Mouse (Mus musculus): ENCODE measurements at regions not wholly inside any gene's neighbourhood (a gene's known extent, or its start where the extent isn't known, plus 50 kb on each side); places are given as distances from the start of the nearest gene placed in this dataset.
"Not testable (repeated sequence)": the region's sequence is repeated elsewhere in the genome, so short reads cannot be mapped to it uniquely, and the experiment has no call there.

DNA sequence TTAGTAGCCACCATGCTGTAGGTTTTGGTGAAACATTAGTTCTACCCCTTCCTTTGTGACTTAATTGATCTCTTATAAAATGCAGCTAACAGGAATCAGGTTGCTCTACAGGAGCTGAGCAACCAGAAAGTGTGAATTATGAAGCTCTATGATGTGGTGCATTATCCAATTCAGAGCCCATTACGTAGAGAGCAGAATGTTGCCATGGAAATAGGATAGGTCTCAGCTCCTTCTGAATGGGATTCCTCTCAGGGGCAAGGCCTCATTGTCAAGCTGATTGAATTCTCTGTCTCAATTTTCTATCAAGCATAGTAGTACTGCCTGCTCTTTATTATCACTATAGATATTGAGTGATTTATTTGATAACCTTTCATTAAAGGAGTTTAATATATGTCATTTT, 185.6 kb upstream of the Klf6 start:
- no peaks in the 10 kb centered on the region for H3K4me1 ChIP-seq (ENCODE audit: control insufficient read depth, insufficient read depth, low read length)
- no peak for TF ChIP-seq CTCF (IDR thresholded peaks at IDR 0.05; ENCODE audit: extremely low read depth, insufficient read depth, low read length)
- no peak for TF ChIP-seq POLR2A (IDR thresholded peaks at IDR 0.05; ENCODE audit: extremely low read depth, insufficient read depth, low read length)
- H3K4me3 ChIP-seq (ENCODE audit: insufficient read depth, low read length) = no peak overlapping the region
- no peak overlapping the region for H3K27ac ChIP-seq (ENCODE audit: insufficient read depth, low read length)

DNA sequence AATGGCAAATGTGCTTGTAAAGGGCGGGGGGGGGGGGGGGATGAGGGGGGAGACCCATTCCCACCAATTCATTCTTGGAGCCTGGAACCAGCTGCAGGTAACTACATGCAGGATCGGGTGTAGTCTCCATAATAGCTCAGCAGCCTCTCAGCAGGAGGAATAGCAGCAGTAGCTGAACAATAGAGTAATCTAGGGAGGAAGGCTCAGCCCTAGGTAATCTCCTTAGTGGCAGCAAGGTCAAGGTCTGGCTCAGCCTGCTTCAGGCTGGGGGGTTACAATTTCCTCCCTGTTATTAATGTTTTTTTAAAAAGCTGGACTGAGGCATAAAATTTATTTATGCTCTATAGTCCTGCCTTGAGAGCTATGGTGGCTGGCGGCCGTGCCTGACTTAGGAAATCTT, 171.2 kb upstream of the Klf6 start:
- no peak for TF ChIP-seq CTCF (IDR thresholded peaks at IDR 0.05; ENCODE audit: extremely low read depth, insufficient read depth, low read length)
- TF ChIP-seq POLR2A (IDR thresholded peaks at IDR 0.05; ENCODE audit: extremely low read depth, insufficient read depth, low read length) = no peak
- Histone ChIP-seq H3K4me3 (ENCODE audit: insufficient read depth, low read length) (no peak overlapping the region), H3K4me1 (ENCODE audit: control insufficient read depth, insufficient read depth, low read length) (no peaks in the 10 kb centered on the region)

DNA sequence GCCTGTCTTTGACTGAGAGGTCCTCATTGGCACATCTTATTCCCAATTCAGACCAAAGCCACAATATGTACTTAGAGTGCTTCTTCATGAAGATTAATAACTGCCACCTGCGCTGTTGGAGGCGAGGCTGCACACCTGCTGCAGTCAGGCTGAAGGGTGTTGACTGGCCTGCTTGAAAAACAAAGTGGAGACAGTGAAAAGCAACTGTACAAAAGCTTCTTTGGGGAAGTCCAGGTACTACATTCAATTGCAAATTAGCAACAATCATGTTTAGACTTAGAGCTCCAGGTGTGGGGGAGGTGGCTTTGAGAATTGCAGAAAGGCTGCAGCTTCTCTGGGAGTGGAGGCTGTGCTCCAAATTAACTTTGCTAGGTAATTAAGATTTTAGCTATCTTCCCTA, 170.6 kb upstream of the Klf6 start:
- H3K4me1 ChIP-seq (ENCODE audit: control insufficient read depth, insufficient read depth, low read length); H3K4me3 ChIP-seq (ENCODE audit: insufficient read depth, low read length); H3K27ac ChIP-seq (ENCODE audit: insufficient read depth, low read length): not testable (repeated sequence)

More for the DNA sequence above, 171.2 kb upstream of the Klf6 start:
- no peak overlapping the region for H3K27ac ChIP-seq (ENCODE audit: insufficient read depth, low read length)

DNA sequence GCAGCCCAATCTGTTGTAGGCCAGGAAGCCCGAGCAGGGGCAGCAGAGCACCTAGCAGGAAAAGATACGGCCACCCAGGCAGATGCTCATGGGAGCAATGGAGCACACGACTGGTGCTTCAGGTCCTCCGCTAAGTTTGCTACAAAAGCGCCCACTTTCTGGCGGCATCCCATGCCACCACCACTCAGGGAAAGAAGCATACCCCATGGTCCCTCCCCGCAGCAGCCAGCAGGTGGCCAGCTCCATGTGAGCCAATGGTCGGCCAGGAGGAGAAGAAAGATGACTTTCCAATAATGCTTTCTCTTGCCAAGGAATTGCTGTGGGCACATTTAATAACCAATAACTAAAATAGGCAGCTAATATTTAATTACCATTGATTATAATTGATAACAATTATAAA, 166.7 kb upstream of the Klf6 start:
- H3K4me1 ChIP-seq (ENCODE audit: control insufficient read depth, insufficient read depth, low read length) = no peaks in the 10 kb centered on the region
- no peak overlapping the region for H3K4me3 ChIP-seq (ENCODE audit: insufficient read depth, low read length)
- H3K27ac ChIP-seq (ENCODE audit: insufficient read depth, low read length) = no peak overlapping the region
- TF ChIP-seq POLR2A (IDR thresholded peaks at IDR 0.05; ENCODE audit: extremely low read depth, insufficient read depth, low read length) = no peak
- no peak for TF ChIP-seq CTCF (IDR thresholded peaks at IDR 0.05; ENCODE audit: extremely low read depth, insufficient read depth, low read length)

DNA sequence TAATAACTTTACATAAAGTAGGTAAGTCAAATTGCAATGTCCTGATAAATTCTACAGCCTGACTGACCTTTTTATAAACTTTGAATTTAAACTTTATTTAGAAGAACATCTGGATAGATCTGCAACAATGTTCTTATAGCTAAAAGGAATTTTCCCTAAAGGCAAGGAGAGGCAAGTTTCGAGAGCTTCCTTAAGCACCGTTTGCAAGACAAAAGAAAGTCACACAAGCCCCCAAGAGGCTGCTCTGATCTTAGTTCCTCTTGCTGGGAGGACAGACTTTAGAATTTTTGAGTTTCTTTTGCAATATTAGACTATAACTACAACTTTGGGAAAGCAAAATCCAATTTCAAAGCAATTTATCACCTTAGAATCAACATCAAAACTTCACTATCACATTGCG, 165.7 kb upstream of the Klf6 start:
- H3K27ac ChIP-seq (ENCODE audit: insufficient read depth, low read length); H3K4me1 ChIP-seq (ENCODE audit: control insufficient read depth, insufficient read depth, low read length); H3K4me3 ChIP-seq (ENCODE audit: insufficient read depth, low read length): not testable (repeated sequence)

DNA sequence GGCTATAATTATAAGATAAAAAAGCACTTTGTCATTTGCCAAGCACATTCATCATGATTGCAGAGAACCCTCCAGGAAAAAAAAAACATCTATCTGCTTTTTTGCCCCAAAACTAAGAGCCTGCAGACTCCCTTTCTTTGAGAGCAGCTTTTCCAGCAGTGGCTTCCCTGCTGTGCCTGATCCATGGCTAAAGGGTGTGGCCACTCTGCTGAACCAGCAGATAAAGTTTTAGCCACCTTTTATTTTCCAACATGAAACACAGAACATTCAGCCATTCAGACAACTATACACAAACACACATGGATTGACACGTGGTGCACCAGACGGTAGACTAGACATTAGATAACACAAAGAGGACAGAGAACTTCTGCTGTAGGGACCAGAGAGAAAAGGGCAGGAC, 164.9 kb upstream of the Klf6 start:
- TF ChIP-seq CTCF (IDR thresholded peaks at IDR 0.05; ENCODE audit: extremely low read depth, insufficient read depth, low read length) (no peak), POLR2A (IDR thresholded peaks at IDR 0.05; ENCODE audit: extremely low read depth, insufficient read depth, low read length) (no peak)
- no peaks in the 10 kb centered on the region for H3K4me1 ChIP-seq (ENCODE audit: control insufficient read depth, insufficient read depth, low read length)
- no peak overlapping the region for H3K27ac ChIP-seq (ENCODE audit: insufficient read depth, low read length)
- H3K4me3 ChIP-seq (ENCODE audit: insufficient read depth, low read length) = no peak overlapping the region

DNA sequence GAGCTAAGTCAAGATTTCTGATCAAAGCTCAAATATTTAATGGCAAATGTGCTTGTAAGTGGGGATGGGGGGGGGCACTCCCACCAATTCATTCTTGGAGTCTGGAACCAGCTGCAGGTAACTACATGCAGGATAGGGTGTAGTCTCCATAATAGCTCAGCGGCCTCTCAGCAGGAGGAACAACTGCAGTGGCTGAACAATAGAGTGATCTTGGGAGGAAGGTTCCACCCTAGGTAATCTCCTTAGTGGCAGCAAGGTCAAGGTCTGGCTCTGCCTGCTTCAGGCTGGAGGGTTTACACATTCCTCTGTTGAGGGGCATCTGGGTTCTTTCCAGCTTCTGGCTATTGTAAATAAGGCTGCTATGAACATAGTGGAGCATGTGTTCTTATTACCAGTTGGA, 164.0 kb upstream of the Klf6 start:
- not testable (repeated sequence) for H3K4me1 ChIP-seq (ENCODE audit: control insufficient read depth, insufficient read depth, low read length); H3K27ac ChIP-seq (ENCODE audit: insufficient read depth, low read length); H3K4me3 ChIP-seq (ENCODE audit: insufficient read depth, low read length)

DNA sequence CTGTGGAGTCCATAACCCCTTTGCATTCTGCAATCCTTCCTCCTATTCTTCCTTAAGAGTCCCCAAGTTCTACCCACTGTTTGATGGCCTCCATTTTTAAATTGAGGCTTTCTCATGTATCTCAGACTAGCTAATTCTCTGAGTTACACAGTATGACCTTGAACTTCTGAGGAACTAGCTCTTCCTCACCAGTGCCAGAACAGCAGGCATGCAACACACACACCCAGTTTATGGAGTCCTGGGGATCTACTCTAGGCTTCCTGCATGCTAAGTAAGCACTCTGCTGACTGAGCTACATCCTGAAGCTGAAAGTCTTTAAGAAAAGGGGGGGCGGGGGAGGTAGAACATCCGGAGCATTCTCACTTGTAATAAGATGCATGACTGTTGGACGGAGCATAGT, 159.2 kb upstream of the Klf6 start:
- Histone ChIP-seq H3K4me3 (ENCODE audit: insufficient read depth, low read length) (no peak overlapping the region), H3K4me1 (ENCODE audit: control insufficient read depth, insufficient read depth, low read length) (no peaks in the 10 kb centered on the region), H3K27ac (ENCODE audit: insufficient read depth, low read length) (no peak overlapping the region)
- TF ChIP-seq POLR2A (IDR thresholded peaks at IDR 0.05; ENCODE audit: extremely low read depth, insufficient read depth, low read length) (no peak), CTCF (IDR thresholded peaks at IDR 0.05; ENCODE audit: extremely low read depth, insufficient read depth, low read length) (no peak)

DNA sequence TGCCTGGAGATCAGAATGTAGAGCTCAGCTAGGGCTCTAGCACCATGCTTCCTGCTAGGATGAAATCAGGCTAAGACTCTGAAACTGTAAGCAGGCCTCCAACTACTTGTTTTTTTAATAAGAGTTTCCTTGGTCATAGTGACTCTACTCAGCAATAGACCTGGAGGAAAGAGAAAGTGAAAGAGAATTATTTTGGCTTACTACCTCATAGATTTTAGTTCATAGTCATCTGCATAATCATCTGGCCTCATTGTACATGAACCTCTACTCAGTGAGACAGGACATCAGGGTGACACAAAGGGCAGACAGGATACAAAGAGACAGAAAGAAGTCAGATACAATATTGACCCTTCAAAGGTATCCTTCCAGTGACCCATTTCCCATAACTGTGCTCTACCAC, 156.3 kb upstream of the Klf6 start:
- no peak overlapping the region for H3K4me3 ChIP-seq (ENCODE audit: insufficient read depth, low read length)
- no peaks in the 10 kb centered on the region for H3K4me1 ChIP-seq (ENCODE audit: control insufficient read depth, insufficient read depth, low read length)
- H3K27ac ChIP-seq (ENCODE audit: insufficient read depth, low read length) = no peak overlapping the region
- TF ChIP-seq POLR2A (IDR thresholded peaks at IDR 0.05; ENCODE audit: extremely low read depth, insufficient read depth, low read length) (no peak), CTCF (IDR thresholded peaks at IDR 0.05; ENCODE audit: extremely low read depth, insufficient read depth, low read length) (no peak)

DNA sequence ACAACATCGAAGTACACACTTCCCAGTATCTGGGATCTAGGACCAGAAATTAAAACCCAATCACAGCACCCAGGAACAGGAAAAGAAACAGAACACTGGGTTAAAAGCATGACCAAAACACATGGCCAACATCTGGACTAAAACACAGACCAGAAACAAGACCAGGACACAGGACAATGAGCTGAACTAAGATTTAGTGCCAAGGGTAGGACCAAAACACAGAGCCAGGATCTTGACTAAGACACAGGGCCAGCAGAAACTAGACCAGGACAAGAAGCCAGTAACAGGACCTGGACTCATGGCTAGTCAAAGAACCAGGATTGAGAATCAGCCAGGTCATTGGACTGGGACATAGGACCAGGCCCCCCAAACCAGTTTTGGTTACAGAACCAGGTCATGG, 149.6 kb upstream of the Klf6 start:
- Histone ChIP-seq H3K4me1 (ENCODE audit: control insufficient read depth, insufficient read depth, low read length) (no peaks in the 10 kb centered on the region), H3K4me3 (ENCODE audit: insufficient read depth, low read length) (no peak overlapping the region), H3K27ac (ENCODE audit: insufficient read depth, low read length) (no peak overlapping the region)
- TF ChIP-seq CTCF (IDR thresholded peaks at IDR 0.05; ENCODE audit: extremely low read depth, insufficient read depth, low read length) = no peak
- TF ChIP-seq POLR2A (IDR thresholded peaks at IDR 0.05; ENCODE audit: extremely low read depth, insufficient read depth, low read length) = no peak

DNA sequence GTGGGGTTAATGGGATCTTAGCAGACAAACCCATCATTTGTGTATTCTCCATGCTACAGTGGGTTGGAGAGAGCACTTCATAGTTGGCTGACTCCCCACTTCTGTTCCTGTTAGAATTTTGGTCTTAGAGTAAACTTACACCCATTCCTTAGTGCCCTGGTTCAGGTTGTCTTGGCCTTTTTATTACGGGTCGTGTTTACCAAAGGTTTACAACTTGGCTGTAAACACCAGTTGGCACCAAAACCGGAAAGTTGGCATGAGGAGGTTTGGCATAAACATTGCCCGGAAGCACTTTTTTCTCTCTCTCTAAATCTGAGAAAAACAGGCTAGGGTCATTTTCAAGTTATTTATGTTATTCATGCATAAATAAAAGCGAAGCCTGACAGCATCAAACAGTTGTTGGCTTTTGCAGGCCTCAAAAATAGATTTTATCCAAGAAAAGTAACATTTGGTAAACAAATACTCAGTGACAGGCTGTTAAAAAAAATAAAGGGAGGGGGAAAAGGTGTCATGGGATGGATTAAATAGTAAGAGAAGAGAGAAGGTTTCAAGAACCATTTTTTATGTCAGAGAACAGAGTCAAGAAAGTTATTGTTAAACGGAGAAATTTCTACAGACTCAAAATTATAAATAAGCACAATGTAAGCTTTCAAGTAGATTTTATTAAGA, 148.0 kb upstream of the Klf6 start:
- no peaks in the 10 kb centered on the region for H3K4me1 ChIP-seq (ENCODE audit: control insufficient read depth, insufficient read depth, low read length)
- TF ChIP-seq CTCF (IDR thresholded peaks at IDR 0.05; ENCODE audit: extremely low read depth, insufficient read depth, low read length) = no peak
- TF ChIP-seq POLR2A (IDR thresholded peaks at IDR 0.05; ENCODE audit: extremely low read depth, insufficient read depth, low read length) = no peak
- no peak overlapping the region for H3K27ac ChIP-seq (ENCODE audit: insufficient read depth, low read length)
- H3K4me3 ChIP-seq (ENCODE audit: insufficient read depth, low read length) = no peak overlapping the region
